Mouse (Mus musculus) cerebellum, adult 2 months (tissue): ENCODE results near the gene Plcxd3. TPM values are rescaled to one million over a fixed set of nuclear protein-coding genes. Genes with fewer than 3 reads are reported as not detected.
"Not testable (repeated sequence)": the region's sequence is repeated elsewhere in the genome, so short reads cannot be mapped to it uniquely, and the experiment has no call there.

Experiments used
- DNase-seq, 2 experiments: peaks; one replicate each; pipeline ENCODE4 v3.0.0; 2021
- H3K27ac ChIP-seq: fragments of 200-500 bp; 2 replicates; pipeline ENCODE4 v1.5.1; 2012; ENCODE audit warnings: low read length, control low read depth, inconsistent platforms; ENCODE audit not compliant: insufficient read depth
- H3K27me3 ChIP-seq: fragments of 200-500 bp; 2 replicates; pipeline ENCODE4 v1.6.1; 2012; ENCODE audit warnings: inconsistent platforms, mild to moderate bottlenecking, low read length, moderate library complexity; ENCODE audit not compliant: control insufficient read depth, insufficient read depth
- H3K4me1 ChIP-seq: fragments of 200-500 bp; 2 replicates; pipeline ENCODE4 v1.6.1; 2011; ENCODE audit warnings: low read length; ENCODE audit not compliant: control insufficient read depth, insufficient read depth
- H3K4me3 ChIP-seq: fragments of 200-500 bp; replicated peaks from 2 replicates; pipeline ENCODE3; 2011; ENCODE audit warnings: mild to moderate bottlenecking, low read depth, low read length, control low read depth; ENCODE audit not compliant: insufficient read depth
- CTCF ChIP-seq: fragments of 200-500 bp; IDR thresholded peaks from 2 replicates; pipeline ENCODE4 v1.5.1; 2011; ENCODE audit warnings: low read depth, mild to moderate bottlenecking, control low read depth, low read length, moderate library complexity, borderline replicate concordance; ENCODE audit not compliant: insufficient read depth
- POLR2A ChIP-seq: fragments of 200-500 bp; IDR thresholded peaks from 2 replicates; pipeline ENCODE4 v1.6.1; 2011; ENCODE audit warnings: low read length, control low read depth, borderline replicate concordance; ENCODE audit not compliant: insufficient read depth
- WGBS: fragments of 180-500 bp; shearing (Covaris S2); methylation state at CpG from one replicate; pipeline ENCODE4 v1.1.7; 2018; 5-methylcytosine and 5-hydroxymethylcytosine counted together
- polyA plus RNA-seq: library from polyadenylated mRNA; depleted of rRNA; stranded (reverse); fragments of >200 nt; gene quantifications from 2 replicates; pipeline ENCODE4 v1.2.3, GENCODE M21; 2012

Gene Plcxd3
- polyA plus RNA-seq, 1 experiment = 13.2 TPM

DNA sequence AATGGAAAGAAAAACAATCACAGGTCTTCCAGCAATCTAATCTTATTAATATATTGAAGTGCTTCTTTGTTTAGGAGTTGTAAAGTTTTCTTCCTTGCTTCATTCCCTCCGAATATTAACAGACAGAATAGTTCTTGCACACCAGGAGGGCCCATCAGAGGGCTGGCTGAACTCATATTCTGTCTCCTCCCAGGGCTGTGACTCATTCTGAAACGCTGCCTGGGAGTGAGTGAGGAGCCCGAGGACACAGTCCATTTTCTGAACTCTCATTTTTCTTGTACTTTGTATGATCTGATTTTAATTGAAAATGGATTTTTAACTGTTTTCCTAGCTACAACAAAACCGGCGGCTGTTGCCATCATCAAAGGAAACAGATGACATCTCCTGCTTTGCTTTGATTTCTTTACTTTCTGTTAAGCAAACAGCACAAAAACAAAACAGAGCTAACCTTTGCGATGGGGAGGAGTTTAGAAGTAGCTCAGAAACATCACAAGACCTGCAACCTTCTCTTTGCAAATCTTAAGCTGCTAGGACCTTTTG, 186.2 kb downstream of the Plcxd3 start:
- 37% methylated on average over 6 of the region's 6 CpGs for WGBS
- TF ChIP-seq CTCF (no peak), POLR2A (no peak)
- Histone ChIP-seq H3K4me3 (no peak overlapping the region), H3K27me3 (no peaks in the 10 kb centered on the region), H3K4me1 (peaks cover 11% of the 10 kb centered on the region), H3K27ac (peak overlapping the region; percentile 84)
- DNase-seq = peak; percentile 61 to 83

- H3K4me1 ChIP-seq, H3K27me3 ChIP-seq, H3K27ac ChIP-seq, DNase-seq, H3K4me3 ChIP-seq: not testable (repeated sequence)
- 49% methylated on average over 8 of the region's 8 CpGs for WGBS
Measured at GRCm38 (mm10) chr15:4595521-4595920, 220.2 kb downstream of the Plcxd3 start.

DNA sequence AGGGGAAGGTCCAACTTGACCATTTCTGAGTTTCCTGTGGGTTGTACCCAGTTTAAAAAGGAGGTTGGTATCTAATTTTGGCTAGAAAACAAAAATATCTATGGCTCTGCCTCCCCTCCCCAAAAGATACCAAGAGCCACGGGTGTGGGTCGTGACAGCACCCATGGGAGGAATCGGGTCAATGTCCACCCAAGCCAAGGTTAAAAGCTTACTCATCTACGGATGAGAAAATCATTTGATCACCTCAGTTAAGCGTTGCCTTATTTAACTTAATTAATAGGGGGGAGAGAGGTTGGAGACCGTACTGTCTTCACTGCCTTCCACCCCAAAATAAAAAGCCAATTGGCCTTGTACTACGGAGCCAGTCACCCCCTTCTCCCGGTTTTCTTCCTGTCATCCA, 223.4 kb downstream of the Plcxd3 start:
- not testable (repeated sequence) for H3K27me3 ChIP-seq, H3K4me3 ChIP-seq, H3K4me1 ChIP-seq, H3K27ac ChIP-seq, DNase-seq
- WGBS = 91% methylated on average over 8 of the region's 8 CpGs

DNA sequence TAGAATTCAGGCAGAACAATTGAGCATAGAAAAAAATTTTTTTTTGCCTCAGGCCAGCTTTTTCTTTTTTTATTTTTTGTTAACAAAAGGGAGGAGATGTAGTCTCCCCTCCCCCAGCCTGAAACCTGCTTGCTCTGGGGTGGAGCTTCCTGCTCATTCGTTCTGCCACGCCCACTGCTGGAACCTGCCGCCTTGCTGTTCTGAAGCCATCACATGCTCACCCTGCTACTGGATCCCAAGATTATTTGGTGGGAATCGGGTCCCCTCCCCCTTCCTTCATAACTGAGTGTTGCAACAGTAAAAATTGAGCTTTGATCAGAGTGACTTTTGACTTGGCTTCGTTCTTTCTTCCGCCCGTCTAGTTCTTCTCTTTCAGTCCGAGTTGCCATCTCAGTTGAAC, 224.0 kb downstream of the Plcxd3 start:
- not testable (repeated sequence) for H3K4me3 ChIP-seq, H3K27me3 ChIP-seq, DNase-seq, H3K27ac ChIP-seq, H3K4me1 ChIP-seq
- WGBS = 91% methylated on average over 8 of the region's 8 CpGs

DNA sequence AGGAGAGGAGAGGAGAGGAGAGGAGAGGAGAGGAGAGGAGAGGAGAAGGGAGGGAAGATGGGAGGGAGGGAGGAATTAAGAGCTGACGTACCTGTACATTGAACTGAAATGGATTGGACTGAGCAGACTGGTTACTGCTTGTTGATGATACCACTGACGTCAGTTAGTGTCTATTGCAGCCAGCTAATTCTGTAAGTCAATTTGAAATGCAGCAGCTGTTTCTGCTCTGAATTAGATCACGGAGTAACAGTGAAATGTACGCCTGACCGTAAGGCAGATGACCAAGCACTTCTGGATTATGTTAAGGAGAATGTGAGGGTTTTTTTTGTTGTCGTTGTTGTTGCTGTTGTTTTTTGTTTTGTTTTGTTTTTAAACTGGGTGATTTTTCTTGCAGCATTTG, 230.3 kb downstream of the Plcxd3 start:
- no peak for DNase-seq
- Histone ChIP-seq H3K4me1 (no peaks in the 10 kb centered on the region), H3K27me3 (no peaks in the 10 kb centered on the region), H3K27ac (no peak overlapping the region), H3K4me3 (no peak overlapping the region)
- TF ChIP-seq CTCF (no peak), POLR2A (no peak)
- WGBS = 80% methylated on average over 6 of the region's 6 CpGs
